Mouse (Mus musculus): ENCODE results near the gene Tmem222. TPM values are rescaled to one million over a fixed set of nuclear protein-coding genes. Genes with fewer than 3 reads are reported as not detected.

The Tmem222 gene
- polyA plus RNA-seq, 1 experiment from 2014 or later, result 70.9 TPM

DNA sequence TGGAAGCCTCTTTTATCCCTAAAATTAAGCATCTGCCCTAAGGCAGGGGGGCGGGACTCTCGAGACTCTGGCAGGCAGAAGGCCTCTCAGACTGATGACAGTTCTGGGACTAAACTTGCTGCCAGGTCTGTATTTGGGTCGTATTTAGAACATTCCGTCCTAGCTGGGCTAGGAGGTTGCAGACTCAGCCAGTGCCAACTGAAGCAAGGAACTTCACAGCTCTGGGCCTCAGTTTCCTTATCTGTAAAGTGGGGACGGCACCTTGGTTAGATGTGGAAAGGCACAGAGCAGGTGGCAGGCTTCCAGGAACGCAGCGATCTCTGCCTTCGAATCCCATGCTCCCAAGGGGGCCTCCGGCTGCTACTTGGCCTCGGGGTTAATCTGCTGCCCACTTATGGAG lies 51.5 kb downstream of the Tmem222 start:
- ATAC-seq (ENCODE audit: low FRiP score), result no peak
- no peak overlapping the region for H3K27ac ChIP-seq
- no peaks in the 10 kb centered on the region for H3K36me3 ChIP-seq (replicated peaks)
- peaks cover 29% of the 10 kb centered on the region for H3K27me3 ChIP-seq
- H3K4me1 ChIP-seq, result peaks cover 3% of the 10 kb centered on the region; the same call in 1 of the 2 replicates
- no peaks in the 10 kb centered on the region for H3K9me3 ChIP-seq
- H3K9ac ChIP-seq, result no peak overlapping the region
- no peak overlapping the region for H3K4me3 ChIP-seq (replicated peaks)
- no peak overlapping the region for H3K4me2 ChIP-seq
- WGBS, result 77% methylated on average over 10 of the region's 10 CpGs

GRCm38 (mm10) chr4:133223875-133224274 lies 53.7 kb downstream of the Tmem222 start:
- Histone ChIP-seq H3K4me2 (no peak overlapping the region), H3K9me3 (no peaks in the 10 kb centered on the region), H3K27ac (no peak overlapping the region), H3K4me1 (peaks cover 9% of the 10 kb centered on the region), H3K36me3 (replicated peaks) (no peaks in the 10 kb centered on the region), H3K27me3 (peaks cover 49% of the 10 kb centered on the region), H3K9ac (no peak overlapping the region), H3K4me3 (replicated peaks) (no peak overlapping the region)
- ATAC-seq (ENCODE audit: low FRiP score), result no peak
- WGBS, result 49% methylated on average over 5 of the region's 5 CpGs

GRCm38 (mm10) chr4:133221701-133222100 lies 55.9 kb downstream of the Tmem222 start:
- 84% methylated on average over 8 of the region's 8 CpGs for WGBS
- no peak overlapping the region for H3K4me3 ChIP-seq (replicated peaks)
- peaks cover 49% of the 10 kb centered on the region for H3K27me3 ChIP-seq
- no peaks in the 10 kb centered on the region for H3K9me3 ChIP-seq
- H3K36me3 ChIP-seq (replicated peaks), result no peaks in the 10 kb centered on the region
- H3K4me1 ChIP-seq, result peaks cover 12% of the 10 kb centered on the region
- ATAC-seq (ENCODE audit: low FRiP score), result no peak
- H3K4me2 ChIP-seq, result no peak overlapping the region
- no peak overlapping the region for H3K27ac ChIP-seq
- no peak overlapping the region for H3K9ac ChIP-seq

GRCm38 (mm10) chr4:133220656-133221055 lies 56.9 kb downstream of the Tmem222 start:
- H3K4me2 ChIP-seq, result peak overlapping the region; percentile 53
- H3K4me3 ChIP-seq (replicated peaks), result peak overlapping the region; percentile 24
- H3K9me3 ChIP-seq, result no peaks in the 10 kb centered on the region
- H3K36me3 ChIP-seq (replicated peaks), result no peaks in the 10 kb centered on the region
- 1% methylated on average over 25 of the region's 25 CpGs for WGBS
- H3K9ac ChIP-seq, result 0 out of 2 replicates have a peak overlapping the region, but pooled peaks have one; percentile 30
- peaks cover 12% of the 10 kb centered on the region for H3K4me1 ChIP-seq
- ATAC-seq (ENCODE audit: low FRiP score), result no peak
- H3K27ac ChIP-seq, result no peak overlapping the region
- H3K27me3 ChIP-seq, result peaks cover 50% of the 10 kb centered on the region

GRCm38 (mm10) chr4:133218745-133219144 lies 58.8 kb downstream of the Tmem222 start:
- 91% methylated on average over 3 of the region's 3 CpGs for WGBS
- ATAC-seq (ENCODE audit: low FRiP score), result no peak

GRCm38 (mm10) chr4:133217641-133218040 lies 60.0 kb downstream of the Tmem222 start:
- Histone ChIP-seq H3K4me3 (replicated peaks) (no peak overlapping the region), H3K9ac (no peak overlapping the region), H3K27me3 (peaks cover 66% of the 10 kb centered on the region), H3K9me3 (no peaks in the 10 kb centered on the region), H3K4me1 (peaks cover 21% of the 10 kb centered on the region), H3K4me2 (no peak overlapping the region), H3K27ac (no peak overlapping the region), H3K36me3 (replicated peaks) (no peaks in the 10 kb centered on the region)
- 0 out of 2 replicates have a peak, but pooled peaks have one; percentile 28 for ATAC-seq (ENCODE audit: low FRiP score)
- whole genome bisulfite sequencing, result under 1% methylated on average over 5 of the region's 5 CpGs

More at GRCm38 (mm10) chr4:133218745-133219144, 58.8 kb downstream of the Tmem222 start:
- Histone ChIP-seq H3K9ac (no peak overlapping the region), H3K36me3 (replicated peaks) (no peaks in the 10 kb centered on the region), H3K9me3 (no peaks in the 10 kb centered on the region), H3K4me2 (no peak overlapping the region), H3K27me3 (peaks cover 66% of the 10 kb centered on the region), H3K27ac (no peak overlapping the region), H3K4me1 (peaks cover 10% of the 10 kb centered on the region), H3K4me3 (replicated peaks) (no peak overlapping the region)

Other genes with a start within 250 kb of the Tmem222 start
- gene Wasf2, start 147.3 kb downstream of the Tmem222 start, polyA plus RNA-seq (2016; fragmentation: Nextera tagmentation; extraction: Ambion mirVana), result 36.4 and 42.5 TPM in 2 replicates
- 0.47 and 0.50 TPM in 2 replicates for gene Cd164l2, start 65.7 kb downstream of the Tmem222 start, polyA plus RNA-seq (2016; fragmentation: Nextera tagmentation; extraction: Ambion mirVana)
- gene Gpr3, start 65.3 kb downstream of the Tmem222 start, polyA plus RNA-seq (2016; fragmentation: Nextera tagmentation; extraction: Ambion mirVana), result 0.14 and 0.29 TPM in 2 replicates
- gene Map3k6, start 37.0 kb downstream of the Tmem222 start, polyA plus RNA-seq (2016; fragmentation: Nextera tagmentation; extraction: Ambion mirVana), result 1.3 TPM in 2 replicates
- 0.74 and 0.80 TPM in 2 replicates for gene Sytl1, start 14.7 kb downstream of the Tmem222 start, polyA plus RNA-seq (2016; fragmentation: Nextera tagmentation; extraction: Ambion mirVana)
- 21.1 and 22.9 TPM in 2 replicates for gene Wdtc1, start 75.7 kb upstream of the Tmem222 start, polyA plus RNA-seq (2016; fragmentation: Nextera tagmentation; extraction: Ambion mirVana)
- 7.2 and 8.3 TPM in 2 replicates for gene Slc9a1, start 91.9 kb upstream of the Tmem222 start, polyA plus RNA-seq (2016; fragmentation: Nextera tagmentation; extraction: Ambion mirVana)
- gene Tent5b, start 202.3 kb upstream of the Tmem222 start, polyA plus RNA-seq (2016; fragmentation: Nextera tagmentation; extraction: Ambion mirVana), result 0.24 and 0.50 TPM in 2 replicates
- 0.97 and 2.2 TPM in 2 replicates for gene Trnp1, start 220.8 kb upstream of the Tmem222 start, polyA plus RNA-seq (2016; fragmentation: Nextera tagmentation; extraction: Ambion mirVana)
- gene Kdf1, start 241.2 kb upstream of the Tmem222 start, polyA plus RNA-seq (2016; fragmentation: Nextera tagmentation; extraction: Ambion mirVana), result 1.4 and 1.7 TPM in 2 replicates

Data from forebrain, embryonic 12.5 days (tissue).